Mouse (Mus musculus): Measurements from ENCODE around the gene Slc16a12. TPM values are rescaled to one million over a fixed set of nuclear protein-coding genes. Genes with fewer than 3 reads are reported as not detected.

Slc16a12 gene
- polyA plus RNA-seq, 1 experiment from 2014 or later, result 1.2 TPM

GRCm38 (mm10) chr19:34726254-34726962 lies 20.7 kb downstream of the Slc16a12 start:
- H3K27me3 ChIP-seq, result no peaks in the 10 kb centered on the region
- H3K4me1 ChIP-seq, result no peaks in the 10 kb centered on the region
- H3K36me3 ChIP-seq, result no peaks in the 10 kb centered on the region
- H3K4me3 ChIP-seq (replicated peaks), result no peak overlapping the region
- whole genome bisulfite sequencing, result 52% methylated on average over 1 of the region's 1 CpGs
- no peak overlapping the region for H3K4me2 ChIP-seq (replicated peaks)
- no peak for ATAC-seq (ENCODE audit: insufficient number of reproducible peaks, low FRiP score, low TSS enrichment, low read depth)
- H3K9ac ChIP-seq, result no peak overlapping the region
- no peaks in the 10 kb centered on the region for H3K9me3 ChIP-seq (replicated peaks)
- H3K27ac ChIP-seq (replicated peaks), result no peak overlapping the region

- H3K27me3 ChIP-seq, result no peaks in the 10 kb centered on the region
- H3K4me1 ChIP-seq, result no peaks in the 10 kb centered on the region
- no peak overlapping the region for H3K4me2 ChIP-seq (replicated peaks)
- H3K9me3 ChIP-seq (replicated peaks), result no peaks in the 10 kb centered on the region
- H3K27ac ChIP-seq (replicated peaks), result no peak overlapping the region
- no peak overlapping the region for H3K4me3 ChIP-seq (replicated peaks)
- 71% methylated on average over 5 of the region's 5 CpGs for WGBS
- H3K36me3 ChIP-seq, result no peaks in the 10 kb centered on the region
- no peak for ATAC-seq (ENCODE audit: insufficient number of reproducible peaks, low FRiP score, low TSS enrichment, low read depth)
- no peak overlapping the region for H3K9ac ChIP-seq
Measured at GRCm38 (mm10) chr19:34725418-34725817, 21.7 kb downstream of the Slc16a12 start.

GRCm38 (mm10) chr19:34724598-34724997 lies 22.5 kb downstream of the Slc16a12 start:
- Histone ChIP-seq H3K4me1 (no peaks in the 10 kb centered on the region), H3K36me3 (no peaks in the 10 kb centered on the region), H3K27me3 (no peaks in the 10 kb centered on the region), H3K27ac (replicated peaks) (no peak overlapping the region), H3K4me3 (replicated peaks) (no peak overlapping the region), H3K9ac (no peak overlapping the region), H3K4me2 (replicated peaks) (no peak overlapping the region), H3K9me3 (replicated peaks) (no peaks in the 10 kb centered on the region)
- no peak for ATAC-seq (ENCODE audit: insufficient number of reproducible peaks, low FRiP score, low TSS enrichment, low read depth)
- 68% methylated on average over 4 of the region's 4 CpGs for WGBS

DNA sequence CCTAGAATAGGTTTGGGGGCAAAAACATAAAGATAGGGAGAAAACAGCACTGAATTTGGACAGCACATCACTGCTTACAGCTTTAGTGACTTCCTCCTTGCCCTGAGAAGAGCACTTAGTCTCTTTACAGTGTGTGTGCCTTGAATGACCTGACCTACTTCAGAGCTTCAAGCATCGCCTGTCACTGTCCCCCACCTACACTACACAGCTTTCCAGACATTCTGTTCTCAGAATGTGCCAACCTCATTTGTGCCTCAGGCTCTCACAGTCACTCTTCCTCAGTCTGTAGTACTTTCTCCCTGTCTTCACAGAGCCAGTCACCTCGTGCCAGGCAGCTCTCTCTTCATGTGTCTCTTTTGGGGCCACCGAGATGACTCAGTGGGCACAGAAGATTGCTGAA lies 24.5 kb downstream of the Slc16a12 start:
- Histone ChIP-seq H3K27ac (replicated peaks) (no peak overlapping the region), H3K4me1 (no peaks in the 10 kb centered on the region), H3K27me3 (no peaks in the 10 kb centered on the region), H3K4me2 (replicated peaks) (no peak overlapping the region), H3K9me3 (replicated peaks) (no peaks in the 10 kb centered on the region), H3K4me3 (replicated peaks) (no peak overlapping the region), H3K36me3 (no peaks in the 10 kb centered on the region), H3K9ac (no peak overlapping the region)
- 77% methylated on average over 3 of the region's 3 CpGs for WGBS
- no peak for ATAC-seq (ENCODE audit: insufficient number of reproducible peaks, low FRiP score, low TSS enrichment, low read depth)

DNA sequence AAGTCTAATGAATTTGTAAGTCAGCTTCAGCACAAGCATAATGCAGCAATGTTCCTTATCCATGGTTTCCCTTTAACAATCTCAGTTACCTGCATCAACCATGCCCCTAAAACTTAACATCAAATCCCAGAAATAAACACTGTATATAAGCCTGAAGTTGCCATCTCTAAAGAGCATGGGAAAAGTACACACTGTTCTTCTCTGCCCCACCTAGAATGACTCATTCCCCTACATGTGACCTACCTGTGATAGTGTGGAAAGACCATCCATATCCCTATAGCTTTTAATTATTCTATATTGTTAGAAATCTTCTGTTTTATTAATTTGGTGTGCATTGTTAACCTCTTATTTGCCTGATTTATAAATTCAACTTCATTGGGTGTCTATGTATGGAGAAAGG lies 27.0 kb downstream of the Slc16a12 start:
- Histone ChIP-seq H3K36me3 (no peaks in the 10 kb centered on the region), H3K4me1 (no peaks in the 10 kb centered on the region), H3K4me2 (replicated peaks) (no peak overlapping the region), H3K27me3 (no peaks in the 10 kb centered on the region), H3K27ac (replicated peaks) (no peak overlapping the region), H3K9ac (no peak overlapping the region), H3K9me3 (replicated peaks) (no peaks in the 10 kb centered on the region), H3K4me3 (replicated peaks) (no peak overlapping the region)
- ATAC-seq (ENCODE audit: insufficient number of reproducible peaks, low FRiP score, low TSS enrichment, low read depth), result no peak

GRCm38 (mm10) chr19:34718963-34719362 lies 28.1 kb downstream of the Slc16a12 start:
- H3K36me3 ChIP-seq, result no peaks in the 10 kb centered on the region
- H3K4me3 ChIP-seq (replicated peaks), result no peak overlapping the region
- H3K4me1 ChIP-seq, result no peaks in the 10 kb centered on the region
- 80% methylated on average over 5 of the region's 5 CpGs for WGBS
- ATAC-seq (ENCODE audit: insufficient number of reproducible peaks, low FRiP score, low TSS enrichment, low read depth), result no peak
- H3K9me3 ChIP-seq (replicated peaks), result no peaks in the 10 kb centered on the region
- H3K27me3 ChIP-seq, result no peaks in the 10 kb centered on the region
- no peak overlapping the region for H3K9ac ChIP-seq
- H3K4me2 ChIP-seq (replicated peaks), result no peak overlapping the region
- no peak overlapping the region for H3K27ac ChIP-seq (replicated peaks)

DNA sequence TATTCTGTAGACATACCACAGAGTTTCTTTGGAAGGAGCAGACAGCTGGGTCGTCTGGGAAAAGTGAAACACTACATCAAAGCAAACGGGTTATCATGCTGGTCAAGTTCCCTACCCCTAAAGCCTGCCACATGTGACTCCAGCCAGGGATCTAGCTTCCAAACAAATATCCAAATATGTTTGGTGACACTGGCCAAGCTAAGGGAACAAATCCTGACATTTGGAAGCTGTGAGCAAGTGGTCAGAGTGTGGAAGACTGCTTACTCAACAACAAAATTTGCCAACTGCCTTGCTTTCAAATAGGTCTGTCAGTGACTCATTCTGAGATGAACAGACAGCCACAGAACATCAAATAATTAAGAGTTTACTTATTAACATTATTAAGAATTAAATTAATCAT lies 28.6 kb downstream of the Slc16a12 start:
- WGBS, result 52% methylated on average over 2 of the region's 2 CpGs

DNA sequence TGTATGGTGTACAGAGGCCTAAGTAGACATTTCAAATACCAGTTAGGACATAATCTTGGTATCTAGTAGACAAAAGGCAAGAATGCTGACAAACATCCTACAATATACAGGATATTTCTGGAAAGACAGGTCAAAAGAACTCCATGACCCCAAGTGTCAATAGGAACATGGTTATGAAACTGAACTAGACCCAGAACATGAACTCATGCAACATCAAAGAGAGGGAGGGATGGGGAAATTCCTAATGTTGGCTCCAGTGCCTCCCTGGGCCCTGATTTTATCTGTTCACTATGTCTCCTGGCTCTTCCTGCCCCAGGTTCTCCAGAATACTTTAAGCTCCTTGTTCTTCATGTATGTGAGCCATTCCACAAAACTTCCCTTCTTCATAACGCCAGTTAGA lies 31.2 kb downstream of the Slc16a12 start:
- no peak for ATAC-seq (ENCODE audit: insufficient number of reproducible peaks, low FRiP score, low TSS enrichment, low read depth)
- H3K4me2 ChIP-seq (replicated peaks), result no peak overlapping the region
- H3K4me1 ChIP-seq, result no peaks in the 10 kb centered on the region
- no peak overlapping the region for H3K9ac ChIP-seq
- WGBS, result 51% methylated on average over 1 of the region's 1 CpGs
- no peak overlapping the region for H3K27ac ChIP-seq (replicated peaks)
- no peak overlapping the region for H3K4me3 ChIP-seq (replicated peaks)
- H3K9me3 ChIP-seq (replicated peaks), result no peaks in the 10 kb centered on the region
- no peaks in the 10 kb centered on the region for H3K27me3 ChIP-seq
- no peaks in the 10 kb centered on the region for H3K36me3 ChIP-seq

More for the DNA sequence above, 28.6 kb downstream of the Slc16a12 start:
- H3K9ac ChIP-seq, result no peak overlapping the region
- H3K27me3 ChIP-seq, result no peaks in the 10 kb centered on the region
- H3K36me3 ChIP-seq, result no peaks in the 10 kb centered on the region
- H3K9me3 ChIP-seq (replicated peaks), result no peaks in the 10 kb centered on the region
- H3K4me3 ChIP-seq (replicated peaks), result no peak overlapping the region
- H3K4me2 ChIP-seq (replicated peaks), result no peak overlapping the region
- no peak for ATAC-seq (ENCODE audit: insufficient number of reproducible peaks, low FRiP score, low TSS enrichment, low read depth)
- no peaks in the 10 kb centered on the region for H3K4me1 ChIP-seq
- H3K27ac ChIP-seq (replicated peaks), result no peak overlapping the region

- Histone ChIP-seq H3K4me1 (no peaks in the 10 kb centered on the region), H3K4me2 (replicated peaks) (no peak overlapping the region), H3K27ac (replicated peaks) (no peak overlapping the region), H3K9me3 (replicated peaks) (no peaks in the 10 kb centered on the region), H3K9ac (no peak overlapping the region), H3K27me3 (no peaks in the 10 kb centered on the region), H3K4me3 (replicated peaks) (no peak overlapping the region), H3K36me3 (no peaks in the 10 kb centered on the region)
- ATAC-seq (ENCODE audit: insufficient number of reproducible peaks, low FRiP score, low TSS enrichment, low read depth), result no peak
- 62% methylated on average over 5 of the region's 5 CpGs for WGBS
Measured at GRCm38 (mm10) chr19:34714250-34714666, 32.8 kb downstream of the Slc16a12 start.

DNA sequence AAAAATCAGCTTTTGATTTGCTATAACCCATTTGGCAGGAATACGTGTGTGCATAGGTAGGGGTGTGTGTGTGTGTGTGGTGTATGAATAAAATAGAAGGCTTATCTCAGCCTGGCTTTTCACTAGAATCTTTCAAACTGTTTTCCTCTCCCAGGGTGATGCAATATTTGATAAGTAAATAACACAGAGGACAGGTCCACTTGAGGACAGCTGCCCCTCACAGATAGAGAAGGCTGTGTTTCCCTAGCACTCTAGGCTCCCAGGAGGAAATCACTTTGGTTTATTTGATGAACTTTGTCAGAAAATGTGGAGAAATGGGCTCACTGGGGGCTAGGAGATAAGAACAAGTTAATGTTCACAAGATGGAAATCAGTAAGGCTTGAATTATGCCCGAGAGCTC lies 35.0 kb downstream of the Slc16a12 start:
- H3K27ac ChIP-seq (replicated peaks), result no peak overlapping the region
- no peak for ATAC-seq (ENCODE audit: insufficient number of reproducible peaks, low FRiP score, low TSS enrichment, low read depth)
- no peaks in the 10 kb centered on the region for H3K36me3 ChIP-seq
- H3K27me3 ChIP-seq, result no peaks in the 10 kb centered on the region
- H3K9ac ChIP-seq, result no peak overlapping the region
- no peak overlapping the region for H3K4me2 ChIP-seq (replicated peaks)
- no peaks in the 10 kb centered on the region for H3K4me1 ChIP-seq
- 81% methylated on average over 2 of the region's 2 CpGs for whole genome bisulfite sequencing
- no peaks in the 10 kb centered on the region for H3K9me3 ChIP-seq (replicated peaks)
- no peak overlapping the region for H3K4me3 ChIP-seq (replicated peaks)

DNA sequence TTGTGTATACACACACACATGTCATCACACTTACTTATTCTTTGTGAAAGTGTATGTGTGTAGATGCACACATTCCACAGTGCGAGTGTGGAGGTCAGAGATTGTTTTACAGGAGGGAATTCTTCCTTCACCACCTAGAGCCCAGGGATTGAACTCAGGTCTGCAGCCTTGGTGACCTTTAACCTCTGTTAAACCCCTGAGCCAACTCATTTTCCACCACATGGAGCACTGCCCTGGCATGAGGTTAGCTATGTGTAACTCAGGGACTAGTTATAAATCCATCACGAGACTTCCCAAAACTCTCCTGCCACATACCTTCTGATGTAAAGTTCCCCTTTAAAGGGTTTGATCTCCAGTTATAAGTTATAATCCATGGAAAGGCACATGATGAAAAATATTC lies 38.9 kb downstream of the Slc16a12 start:
- H3K27ac ChIP-seq (replicated peaks), result no peak overlapping the region
- H3K36me3 ChIP-seq, result no peaks in the 10 kb centered on the region
- no peaks in the 10 kb centered on the region for H3K9me3 ChIP-seq (replicated peaks)
- ATAC-seq (ENCODE audit: insufficient number of reproducible peaks, low FRiP score, low TSS enrichment, low read depth), result no peak
- WGBS, result 82% methylated on average over 2 of the region's 2 CpGs
- no peak overlapping the region for H3K4me3 ChIP-seq (replicated peaks)
- no peaks in the 10 kb centered on the region for H3K27me3 ChIP-seq
- no peak overlapping the region for H3K9ac ChIP-seq
- H3K4me2 ChIP-seq (replicated peaks), result no peak overlapping the region
- no peaks in the 10 kb centered on the region for H3K4me1 ChIP-seq

- H3K27ac ChIP-seq (replicated peaks), result no peak overlapping the region
Measured at GRCm38 (mm10) chr19:34707571-34707970, 39.5 kb downstream of the Slc16a12 start.

More at GRCm38 (mm10) chr19:34707571-34707970, 39.5 kb downstream of the Slc16a12 start:
- H3K4me2 ChIP-seq (replicated peaks), result no peak overlapping the region
- no peak overlapping the region for H3K9ac ChIP-seq
- no peak overlapping the region for H3K4me3 ChIP-seq (replicated peaks)
- ATAC-seq (ENCODE audit: insufficient number of reproducible peaks, low FRiP score, low TSS enrichment, low read depth), result no peak
- no peaks in the 10 kb centered on the region for H3K36me3 ChIP-seq
- no peaks in the 10 kb centered on the region for H3K27me3 ChIP-seq
- H3K4me1 ChIP-seq, result no peaks in the 10 kb centered on the region
- WGBS, result 59% methylated on average over 2 of the region's 2 CpGs
- no peaks in the 10 kb centered on the region for H3K9me3 ChIP-seq (replicated peaks)

Measured in embryonic facial prominence, embryonic 15.5 days (tissue).